Mouse (Mus musculus) ES-Bruce4 (cell line): ENCODE data around the gene Ticrr.

Experiments
- CTCF ChIP-seq: IDR thresholded peaks from one replicate; pipeline ENCODE4 v1.8.1; 2011; ENCODE audit warnings: low read depth, low read length
- POLR2A ChIP-seq: IDR thresholded peaks from one replicate; pipeline ENCODE4 v1.8.1; 2011; ENCODE audit warnings: low read length; ENCODE audit not compliant: insufficient read depth

- TF ChIP-seq CTCF = peak; percentile 32
- no peak for TF ChIP-seq POLR2A
Observed at GRCm38 (mm10) chr7:79619493-79619892, 40.5 kb upstream of the Ticrr start.
